Mouse (Mus musculus) cerebellum, adult 2 months (tissue): ENCODE data around the gene Pcbp1.

Source experiments
- CTCF ChIP-seq: fragments of 200-500 bp; IDR thresholded peaks from 2 replicates; pipeline ENCODE4 v1.5.1; 2011; ENCODE audit warnings: low read depth, mild to moderate bottlenecking, control low read depth, low read length, moderate library complexity, borderline replicate concordance; ENCODE audit not compliant: insufficient read depth
- POLR2A ChIP-seq: fragments of 200-500 bp; IDR thresholded peaks from 2 replicates; pipeline ENCODE4 v1.6.1; 2011; ENCODE audit warnings: low read length, control low read depth, borderline replicate concordance; ENCODE audit not compliant: insufficient read depth

DNA sequence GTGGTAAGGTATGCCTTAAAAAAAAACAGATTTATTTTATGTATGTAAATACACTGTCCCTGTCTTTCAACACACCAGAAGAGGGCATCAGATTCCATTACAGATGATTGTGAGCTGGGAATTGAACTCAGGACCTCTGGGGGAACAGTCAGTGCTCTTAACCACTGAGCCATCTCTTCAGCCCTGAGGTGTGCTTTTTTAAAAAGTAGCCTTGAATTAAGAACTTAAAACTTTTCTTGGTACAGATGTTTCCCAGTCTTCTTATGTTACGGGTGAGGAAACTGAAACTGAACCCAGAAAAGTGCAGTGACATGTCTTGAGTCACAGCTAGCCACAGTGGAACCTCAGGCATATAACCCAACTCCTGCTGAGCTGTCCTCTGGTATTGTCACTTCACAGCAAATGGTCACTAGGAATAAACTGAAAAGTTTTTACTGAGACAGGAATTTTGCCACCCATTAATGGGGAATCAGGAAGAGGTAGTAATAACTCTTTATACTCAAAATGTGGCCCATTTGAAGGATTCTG, 21.2 kb upstream of the Pcbp1 start:
- no peak for TF ChIP-seq POLR2A
- no peak for TF ChIP-seq CTCF
